Mouse (Mus musculus): ENCODE data around the gene Tas2r126. TPM values are rescaled to one million over a fixed set of nuclear protein-coding genes. Genes with fewer than 3 reads are reported as not detected.

The Tas2r126 gene
- total RNA-seq, 2 experiments from 2014 or later = not detected

- ATAC-seq (replicated peaks; ENCODE audit: low FRiP score, low TSS enrichment, poor library complexity, severe bottlenecking) = no peak
Observed at GRCm38 (mm10) chr6:42476235-42476634, 41.9 kb downstream of the Tas2r126 start, which contains the start of gene Olfr457. Gene Olfr457 (minus strand): TSS chr6:42476335.

- ATAC-seq (replicated peaks; ENCODE audit: low FRiP score, low TSS enrichment, poor library complexity, severe bottlenecking) = no peak
Observed at GRCm38 (mm10) chr6:42484633-42485032, 50.3 kb downstream of the Tas2r126 start.

Other genes with a start within 250 kb of the Tas2r126 start
- not detected in 2 replicates for gene Tas2r144, start 219.2 kb upstream of the Tas2r126 start, total RNA-seq (2014; fragmentation: Nextera tagmentation)
- not detected in 2 replicates for gene Tas2r144, start 219.2 kb upstream of the Tas2r126 start, total RNA-seq (2017)
- gene Gstk1, start 188.6 kb upstream of the Tas2r126 start, total RNA-seq (2014; fragmentation: Nextera tagmentation) = 6.0 and 7.8 TPM in 2 replicates
- 1.6 and 5.3 TPM in 2 replicates for gene Gstk1, start 188.6 kb upstream of the Tas2r126 start, total RNA-seq (2017)
- not detected in 2 replicates for gene Tmem139, start 172.6 kb upstream of the Tas2r126 start, total RNA-seq (2014; fragmentation: Nextera tagmentation)
- not detected in 2 replicates for gene Tmem139, start 172.6 kb upstream of the Tas2r126 start, total RNA-seq (2017)
- gene Casp2, start 169.6 kb upstream of the Tas2r126 start, total RNA-seq (2014; fragmentation: Nextera tagmentation) = 68.3 and 86.6 TPM in 2 replicates
- gene Casp2, start 169.6 kb upstream of the Tas2r126 start, total RNA-seq (2017) = 51.2 and 76.1 TPM in 2 replicates
- gene Clcn1, start 147.8 kb upstream of the Tas2r126 start, total RNA-seq (2014; fragmentation: Nextera tagmentation) = not detected in 2 replicates
- not detected in 2 replicates for gene Clcn1, start 147.8 kb upstream of the Tas2r126 start, total RNA-seq (2017)
- gene Fam131b, start 109.9 kb upstream of the Tas2r126 start, total RNA-seq (2014; fragmentation: Nextera tagmentation) = not detected in 2 replicates
- gene Fam131b, start 109.9 kb upstream of the Tas2r126 start, total RNA-seq (2017) = not detected in 2 replicates
- gene Zyx, start 84.9 kb upstream of the Tas2r126 start, total RNA-seq (2014; fragmentation: Nextera tagmentation) = 43.6 and 51.9 TPM in 2 replicates
- gene Zyx, start 84.9 kb upstream of the Tas2r126 start, total RNA-seq (2017) = 8.7 and 15.9 TPM in 2 replicates
- not detected in 2 replicates for gene Epha1, start 61.3 kb upstream of the Tas2r126 start, total RNA-seq (2014; fragmentation: Nextera tagmentation)
- gene Epha1, start 61.3 kb upstream of the Tas2r126 start, total RNA-seq (2017) = not detected in 2 replicates
- 1.3 TPM in 1 of 2 replicates, not detected in the other for gene Tas2r143, start 34.3 kb upstream of the Tas2r126 start, total RNA-seq (2014; fragmentation: Nextera tagmentation)
- not detected in 2 replicates for gene Tas2r143, start 34.3 kb upstream of the Tas2r126 start, total RNA-seq (2017)
- gene Tas2r135, start 29.1 kb upstream of the Tas2r126 start, total RNA-seq (2014; fragmentation: Nextera tagmentation) = not detected in 2 replicates
- not detected in 2 replicates for gene Tas2r135, start 29.1 kb upstream of the Tas2r126 start, total RNA-seq (2017)
- not detected in 2 replicates for gene Olfr458, start 30.7 kb downstream of the Tas2r126 start, total RNA-seq (2014; fragmentation: Nextera tagmentation)
- not detected in 2 replicates for gene Olfr458, start 30.7 kb downstream of the Tas2r126 start, total RNA-seq (2017)
- gene Olfr457, start 41.8 kb downstream of the Tas2r126 start, total RNA-seq (2014; fragmentation: Nextera tagmentation) = not detected in 2 replicates
- not detected in 2 replicates for gene Olfr457, start 41.8 kb downstream of the Tas2r126 start, total RNA-seq (2017)
- not detected in 2 replicates for gene Olfr456, start 52.7 kb downstream of the Tas2r126 start, total RNA-seq (2014; fragmentation: Nextera tagmentation)
- gene Olfr456, start 52.7 kb downstream of the Tas2r126 start, total RNA-seq (2017) = not detected in 2 replicates
- gene Olfr455, start 113.1 kb downstream of the Tas2r126 start, total RNA-seq (2014; fragmentation: Nextera tagmentation) = not detected in 2 replicates
- not detected in 2 replicates for gene Olfr455, start 113.1 kb downstream of the Tas2r126 start, total RNA-seq (2017)
- gene Tcaf3, start 163.2 kb downstream of the Tas2r126 start, total RNA-seq (2014; fragmentation: Nextera tagmentation) = not detected in 2 replicates
- gene Tcaf3, start 163.2 kb downstream of the Tas2r126 start, total RNA-seq (2017) = not detected in 2 replicates
- not detected in 2 replicates for gene Tcaf2, start 210.7 kb downstream of the Tas2r126 start, total RNA-seq (2014; fragmentation: Nextera tagmentation)
- not detected in 2 replicates for gene Tcaf2, start 210.7 kb downstream of the Tas2r126 start, total RNA-seq (2017)

Data from megakaryocyte-erythroid progenitor cell, adult 5-6 weeks (primary cell).